Mouse (Mus musculus): ENCODE data around the gene Mef2d.

GRCm38 (mm10) chr3:88126181-88126580 lies 16.0 kb upstream of the Mef2d start:
- TF ChIP-seq MAFK (IDR thresholded peaks at IDR 0.05; ENCODE audit: insufficient read depth, low read depth, low read length) (no peak), HCFC1 (IDR thresholded peaks at IDR 0.05; ENCODE audit: borderline replicate concordance, insufficient read depth, low read length) (no peak), ZNF384 (IDR thresholded peaks at IDR 0.05; ENCODE audit: low read depth, low read length) (no peak), ZC3H11A (IDR thresholded peaks at IDR 0.05; ENCODE audit: borderline replicate concordance, low read depth, low read length) (no peak)
